Mouse (Mus musculus): ENCODE data around the gene Cd27.

GRCm38 (mm10) chr6:125268799-125269198, 32.0 kb upstream of the Cd27 start:
- TF ChIP-seq CTCF (conservative IDR thresholded peaks at IDR 0.05; ENCODE audit: low read length): no peak
- TF ChIP-seq NANOG (IDR thresholded peaks at IDR 0.05; ENCODE audit: borderline replicate concordance, low read length): no peak
